Mouse (Mus musculus) bone marrow, adult 2 months (tissue): ENCODE results near the gene Gxylt1.

Experiments
- CTCF ChIP-seq: fragments of 200-500 bp; IDR thresholded peaks from 2 replicates; pipeline ENCODE4 v1.5.1; 2011; ENCODE audit warnings: low read length, control low read depth; ENCODE audit not compliant: control insufficient read depth, insufficient read depth
- POLR2A ChIP-seq: fragments of 200-500 bp; IDR thresholded peaks from 2 replicates; pipeline ENCODE4 v1.6.1; 2011; ENCODE audit warnings: low read depth, mild to moderate bottlenecking, control low read depth, low read length, borderline replicate concordance; ENCODE audit not compliant: control insufficient read depth

DNA sequence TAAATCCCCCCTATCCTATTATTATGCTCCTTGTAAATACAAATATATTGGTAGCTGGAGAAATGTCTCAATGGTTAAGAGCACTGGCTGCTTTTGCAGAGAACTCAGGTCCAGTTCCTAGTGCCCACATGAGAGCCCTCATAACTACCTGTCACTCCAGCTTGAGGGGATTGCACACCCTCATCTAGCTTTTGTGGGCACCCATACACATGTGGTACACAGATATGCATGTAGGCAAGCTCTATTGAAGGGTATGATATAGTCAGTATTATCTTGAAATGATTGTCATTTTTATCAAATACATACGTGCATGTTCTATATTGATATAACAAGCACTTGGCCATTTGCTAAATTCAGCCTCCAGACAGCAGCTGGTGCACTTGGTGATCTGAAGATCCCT lies 70.1 kb downstream of the Gxylt1 start:
- TF ChIP-seq POLR2A (no peak), CTCF (no peak)
